Mouse (Mus musculus): Measurements from ENCODE around the gene Mcrip2. TPM values are rescaled to one million over a fixed set of nuclear protein-coding genes. Genes with fewer than 3 reads are reported as not detected.
A peak's percentile ranks its signal among the peaks of the same experiment; 100 is the strongest.

The Mcrip2 gene
- polyA plus RNA-seq, 1 experiment from 2014 or later: 203 TPM

GRCm38 (mm10) chr17:25895415-25895814 lies 26.9 kb upstream of the Mcrip2 start:
- H3K36me3 ChIP-seq: no peaks in the 10 kb centered on the region
- H3K27me3 ChIP-seq: no peaks in the 10 kb centered on the region
- no peak for ATAC-seq (replicated peaks; ENCODE audit: insufficient number of reproducible peaks, insufficient read depth, low FRiP score, low read depth)
- peaks cover 12% of the 10 kb centered on the region; the same call in 1 of the 2 replicates for H3K4me1 ChIP-seq (replicated peaks)
- no peak overlapping the region for H3K9ac ChIP-seq
- no peak overlapping the region for H3K4me3 ChIP-seq
- no peaks in the 10 kb centered on the region for H3K9me3 ChIP-seq (replicated peaks)
- WGBS: 35% methylated on average over 2 of the region's 2 CpGs
- H3K27ac ChIP-seq: no peak overlapping the region
- H3K4me2 ChIP-seq: no peak overlapping the region

- ATAC-seq (replicated peaks; ENCODE audit: insufficient number of reproducible peaks, insufficient read depth, low FRiP score, low read depth): peak; percentile 50; the same call in 1 of the 2 replicates
Measured at GRCm38 (mm10) chr17:25893975-25894617, 25.5 kb upstream of the Mcrip2 start.

GRCm38 (mm10) chr17:25888837-25889236 lies 20.3 kb upstream of the Mcrip2 start:
- no peak overlapping the region for H3K9ac ChIP-seq
- H3K4me1 ChIP-seq (replicated peaks): no peaks in the 10 kb centered on the region
- no peaks in the 10 kb centered on the region for H3K27me3 ChIP-seq
- peaks cover 29% of the 10 kb centered on the region for H3K36me3 ChIP-seq
- no peaks in the 10 kb centered on the region for H3K9me3 ChIP-seq (replicated peaks)
- H3K4me2 ChIP-seq: no peak overlapping the region
- H3K27ac ChIP-seq: no peak overlapping the region
- 80% methylated on average over 3 of the region's 3 CpGs for WGBS
- H3K4me3 ChIP-seq: no peak overlapping the region
- ATAC-seq (replicated peaks; ENCODE audit: insufficient number of reproducible peaks, insufficient read depth, low FRiP score, low read depth): no peak

More at GRCm38 (mm10) chr17:25893975-25894617, 25.5 kb upstream of the Mcrip2 start:
- H3K4me2 ChIP-seq: no peak overlapping the region
- peaks cover 12% of the 10 kb centered on the region; the same call in 1 of the 2 replicates for H3K4me1 ChIP-seq (replicated peaks)
- H3K9ac ChIP-seq: no peak overlapping the region
- no peaks in the 10 kb centered on the region for H3K9me3 ChIP-seq (replicated peaks)
- no peak overlapping the region for H3K4me3 ChIP-seq
- no peak overlapping the region; the same call in 1 of the 2 replicates for H3K27ac ChIP-seq
- WGBS: 28% methylated on average over 2 of the region's 2 CpGs
- H3K27me3 ChIP-seq: no peaks in the 10 kb centered on the region
- peaks cover 8% of the 10 kb centered on the region; the same call in 1 of the 2 replicates for H3K36me3 ChIP-seq

- no peak overlapping the region for H3K9ac ChIP-seq
- no peak overlapping the region for H3K4me3 ChIP-seq
- no peaks in the 10 kb centered on the region for H3K27me3 ChIP-seq
- no peaks in the 10 kb centered on the region for H3K4me1 ChIP-seq (replicated peaks)
- H3K9me3 ChIP-seq (replicated peaks): no peaks in the 10 kb centered on the region
- no peak for ATAC-seq (replicated peaks; ENCODE audit: insufficient number of reproducible peaks, insufficient read depth, low FRiP score, low read depth)
- peaks cover 41% of the 10 kb centered on the region for H3K36me3 ChIP-seq
- no peak overlapping the region for H3K27ac ChIP-seq
- H3K4me2 ChIP-seq: no peak overlapping the region
- 82% methylated on average over 10 of the region's 10 CpGs for WGBS
Measured at GRCm38 (mm10) chr17:25887467-25887866, 18.9 kb upstream of the Mcrip2 start.

- Histone ChIP-seq H3K36me3 (peaks cover 45% of the 10 kb centered on the region), H3K27me3 (no peaks in the 10 kb centered on the region), H3K4me2 (no peak overlapping the region), H3K27ac (no peak overlapping the region), H3K9me3 (replicated peaks) (no peaks in the 10 kb centered on the region), H3K4me3 (no peak overlapping the region), H3K9ac (no peak overlapping the region), H3K4me1 (replicated peaks) (no peaks in the 10 kb centered on the region)
- no peak for ATAC-seq (replicated peaks; ENCODE audit: insufficient number of reproducible peaks, insufficient read depth, low FRiP score, low read depth)
Measured at GRCm38 (mm10) chr17:25886806-25887205, 18.2 kb upstream of the Mcrip2 start.

- H3K9ac ChIP-seq: no peak overlapping the region
- H3K27ac ChIP-seq: no peak overlapping the region
- peaks cover 45% of the 10 kb centered on the region for H3K36me3 ChIP-seq
- no peak overlapping the region for H3K4me3 ChIP-seq
- no peaks in the 10 kb centered on the region for H3K9me3 ChIP-seq (replicated peaks)
- no peak overlapping the region for H3K4me2 ChIP-seq
- 61% methylated on average over 4 of the region's 4 CpGs for WGBS
- H3K27me3 ChIP-seq: no peaks in the 10 kb centered on the region
- H3K4me1 ChIP-seq (replicated peaks): no peaks in the 10 kb centered on the region
- ATAC-seq (replicated peaks; ENCODE audit: insufficient number of reproducible peaks, insufficient read depth, low FRiP score, low read depth): no peak
Measured at GRCm38 (mm10) chr17:25885636-25886035, 17.1 kb upstream of the Mcrip2 start.

GRCm38 (mm10) chr17:25883824-25884223 lies 15.3 kb upstream of the Mcrip2 start:
- no peak overlapping the region for H3K4me2 ChIP-seq
- H3K9ac ChIP-seq: no peak overlapping the region
- no peaks in the 10 kb centered on the region for H3K27me3 ChIP-seq
- ATAC-seq (replicated peaks; ENCODE audit: insufficient number of reproducible peaks, insufficient read depth, low FRiP score, low read depth): no peak
- 87% methylated on average over 3 of the region's 3 CpGs for WGBS
- H3K36me3 ChIP-seq: peaks cover 37% of the 10 kb centered on the region
- no peaks in the 10 kb centered on the region for H3K4me1 ChIP-seq (replicated peaks)
- H3K4me3 ChIP-seq: no peak overlapping the region
- H3K27ac ChIP-seq: no peak overlapping the region
- H3K9me3 ChIP-seq (replicated peaks): no peaks in the 10 kb centered on the region

- no peak overlapping the region for H3K9ac ChIP-seq
- H3K4me2 ChIP-seq: no peak overlapping the region
- H3K27ac ChIP-seq: no peak overlapping the region
- no peaks in the 10 kb centered on the region for H3K9me3 ChIP-seq (replicated peaks)
- WGBS: 89% methylated on average over 8 of the region's 8 CpGs
- no peaks in the 10 kb centered on the region for H3K27me3 ChIP-seq
- no peaks in the 10 kb centered on the region for H3K4me1 ChIP-seq (replicated peaks)
- no peak overlapping the region for H3K4me3 ChIP-seq
- ATAC-seq (replicated peaks; ENCODE audit: insufficient number of reproducible peaks, insufficient read depth, low FRiP score, low read depth): no peak
- H3K36me3 ChIP-seq: peaks cover 34% of the 10 kb centered on the region
Measured at GRCm38 (mm10) chr17:25883268-25883667, 14.7 kb upstream of the Mcrip2 start.

- Histone ChIP-seq H3K4me2 (no peak overlapping the region), H3K27me3 (no peaks in the 10 kb centered on the region), H3K27ac (no peak overlapping the region), H3K36me3 (peaks cover 27% of the 10 kb centered on the region), H3K4me3 (no peak overlapping the region), H3K9ac (no peak overlapping the region), H3K4me1 (replicated peaks) (no peaks in the 10 kb centered on the region), H3K9me3 (replicated peaks) (no peaks in the 10 kb centered on the region)
- WGBS: 44% methylated on average over 5 of the region's 5 CpGs
- no peak for ATAC-seq (replicated peaks; ENCODE audit: insufficient number of reproducible peaks, insufficient read depth, low FRiP score, low read depth)
Measured at GRCm38 (mm10) chr17:25882306-25882705, 13.7 kb upstream of the Mcrip2 start.

GRCm38 (mm10) chr17:25881691-25882090 lies 13.1 kb upstream of the Mcrip2 start:
- no peak for ATAC-seq (replicated peaks; ENCODE audit: insufficient number of reproducible peaks, insufficient read depth, low FRiP score, low read depth)
- Histone ChIP-seq H3K4me2 (no peak overlapping the region), H3K36me3 (peaks cover 27% of the 10 kb centered on the region), H3K27me3 (no peaks in the 10 kb centered on the region), H3K4me3 (no peak overlapping the region), H3K9ac (no peak overlapping the region), H3K9me3 (replicated peaks) (no peaks in the 10 kb centered on the region), H3K4me1 (replicated peaks) (peaks cover 4% of the 10 kb centered on the region), H3K27ac (no peak overlapping the region)
- 57% methylated on average over 4 of the region's 4 CpGs for WGBS

GRCm38 (mm10) chr17:25880913-25881641 lies 12.5 kb upstream of the Mcrip2 start:
- no peaks in the 10 kb centered on the region for H3K27me3 ChIP-seq

More at GRCm38 (mm10) chr17:25880913-25881641, 12.5 kb upstream of the Mcrip2 start:
- no peak overlapping the region for H3K9ac ChIP-seq
- H3K27ac ChIP-seq: no peak overlapping the region
- WGBS: 37% methylated on average over 5 of the region's 5 CpGs
- H3K4me1 ChIP-seq (replicated peaks): peaks cover 9% of the 10 kb centered on the region
- no peaks in the 10 kb centered on the region for H3K9me3 ChIP-seq (replicated peaks)
- H3K4me2 ChIP-seq: no peak overlapping the region
- no peak overlapping the region for H3K4me3 ChIP-seq
- ATAC-seq (replicated peaks; ENCODE audit: insufficient number of reproducible peaks, insufficient read depth, low FRiP score, low read depth): no peak
- peaks cover 27% of the 10 kb centered on the region for H3K36me3 ChIP-seq
